Mouse (Mus musculus) adrenal gland, adult 8-10 months (tissue): ENCODE data around the gene Kcnip3. TPM values are rescaled to one million over a fixed set of nuclear protein-coding genes. Genes with fewer than 3 reads are reported as not detected.

Experiments used
- DNase-seq: peaks from one replicate; pipeline ENCODE4 v3.0.0; 2022
- total RNA-seq, 4 experiments: library from RNA; stranded (reverse); gene quantifications; 2 replicates each; pipeline ENCODE4 v1.2.4; 2022

Gene Kcnip3
- total RNA-seq, 4 experiments from 2014 or later, result 7.8 to 10.2 (median 9.1) TPM

DNA sequence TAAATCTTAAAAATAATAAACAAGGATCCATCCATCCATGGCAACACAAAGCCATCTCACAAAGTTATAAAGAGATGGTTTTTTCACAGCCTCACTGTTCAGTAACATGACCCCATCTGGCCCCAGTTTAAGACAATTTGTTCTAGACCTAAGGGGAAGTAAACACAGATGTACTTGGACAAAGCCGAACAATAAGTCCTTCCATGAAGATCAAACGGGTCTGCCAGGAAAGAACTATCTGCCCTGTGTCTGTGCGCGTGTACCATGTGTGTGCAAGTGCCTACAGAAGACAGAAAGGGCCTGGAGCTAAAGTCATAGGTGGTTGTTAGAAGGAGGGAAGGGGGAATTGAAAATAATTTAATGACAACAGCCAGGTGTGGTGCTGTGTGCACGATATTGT is 51.7 kb downstream of the Kcnip3 start:
- DNase-seq, result no peak

DNA sequence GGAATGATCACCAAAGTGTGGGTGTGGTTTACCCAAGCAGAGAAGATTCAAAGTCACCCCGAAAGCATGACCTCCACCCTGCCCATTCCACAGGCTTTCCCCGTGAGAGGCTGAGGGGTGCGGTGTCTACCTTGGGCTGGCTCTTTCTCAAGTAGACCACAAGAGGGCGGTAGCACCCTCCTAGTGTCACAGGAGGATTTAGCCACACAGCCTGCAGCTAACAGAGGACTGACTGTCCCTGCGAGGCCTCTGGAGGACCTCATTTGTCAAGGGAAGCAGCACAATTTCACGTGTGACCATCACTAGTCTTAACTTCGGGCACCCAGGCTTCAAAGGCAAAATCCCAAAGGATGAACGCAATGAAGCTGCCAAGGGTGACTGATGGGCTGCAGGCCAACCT is 59.6 kb downstream of the Kcnip3 start:
- peak; percentile 35 for DNase-seq

DNA sequence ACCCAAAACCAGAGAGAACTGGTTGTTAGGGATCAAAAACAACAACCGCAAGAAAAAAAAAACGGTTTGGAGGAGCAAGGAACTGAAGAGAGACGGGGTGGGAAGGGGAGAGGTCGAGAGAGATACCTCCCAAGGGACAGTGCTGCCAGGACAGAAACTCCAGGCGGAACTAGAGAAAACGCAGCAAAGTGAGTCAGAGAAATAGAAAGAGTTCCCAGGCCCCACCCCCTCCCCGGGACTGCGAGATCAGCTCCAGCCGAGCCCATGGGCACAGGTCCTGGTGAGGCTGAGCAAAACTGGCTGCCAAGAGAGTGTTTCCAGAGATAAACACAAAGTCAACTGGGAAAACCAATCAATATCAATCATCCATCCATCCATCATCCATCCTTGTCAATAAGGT is 60.5 kb downstream of the Kcnip3 start:
- DNase-seq, result no peak

DNA sequence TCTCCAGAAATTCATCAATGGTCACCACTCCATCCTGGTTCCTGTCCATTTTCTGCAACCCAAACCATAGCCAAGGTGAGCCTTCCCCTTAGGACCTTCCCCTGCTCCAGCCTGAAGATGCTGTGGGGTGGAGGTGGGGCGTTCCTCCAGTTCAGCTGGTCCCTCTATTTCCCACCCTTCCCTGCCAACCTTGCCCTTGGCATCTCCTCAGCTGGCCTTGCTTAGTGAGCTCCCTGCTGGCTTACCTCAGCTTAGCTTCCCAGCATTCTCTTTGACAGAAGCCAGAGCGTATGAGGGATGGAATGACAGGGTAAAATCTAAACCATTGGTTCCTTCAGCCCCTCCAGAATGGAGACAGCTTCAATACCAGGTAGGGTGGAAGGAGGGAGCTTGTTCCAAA is 62.6 kb downstream of the Kcnip3 start:
- no peak for DNase-seq

DNA sequence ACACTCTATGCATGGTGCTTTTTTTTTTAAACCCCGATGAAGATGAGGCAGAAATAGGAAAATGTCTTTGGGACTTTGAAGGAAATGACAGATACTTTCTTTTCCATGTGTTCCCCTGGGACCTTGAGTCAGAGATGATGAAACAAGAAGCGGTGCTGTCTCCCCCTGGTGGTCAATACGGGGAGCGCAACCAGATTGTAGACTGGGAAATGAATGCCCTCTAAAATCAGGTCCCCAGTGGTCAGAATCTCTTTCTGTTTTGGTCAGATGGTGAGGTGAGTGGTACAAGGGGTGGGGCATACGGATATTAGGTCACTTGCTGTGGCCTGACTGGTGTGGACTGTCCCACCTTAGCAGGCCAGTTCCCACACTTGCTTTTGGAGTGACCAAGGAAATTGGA is 68.1 kb downstream of the Kcnip3 start:
- DNase-seq, result peak; percentile 52

DNA sequence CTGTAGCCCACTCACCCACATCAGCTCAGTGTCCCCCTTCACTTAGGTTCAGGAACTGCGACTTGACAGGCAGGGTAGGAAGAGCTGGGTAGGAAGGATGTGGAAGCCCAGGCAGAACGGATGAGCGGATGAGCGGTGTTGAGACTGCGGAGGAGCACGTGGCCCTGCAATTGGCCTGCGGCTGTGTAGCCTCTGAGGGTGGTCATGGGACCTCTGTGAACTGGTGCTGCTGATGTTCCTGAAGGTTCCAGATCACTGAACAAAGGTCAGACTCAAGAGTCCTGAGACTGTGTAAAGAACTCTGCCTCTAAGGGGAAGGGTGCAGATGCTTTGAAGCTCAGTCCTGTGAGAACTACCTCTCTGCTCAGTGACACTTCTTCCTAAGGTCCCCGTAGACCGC is 68.8 kb downstream of the Kcnip3 start:
- no peak for DNase-seq

DNA sequence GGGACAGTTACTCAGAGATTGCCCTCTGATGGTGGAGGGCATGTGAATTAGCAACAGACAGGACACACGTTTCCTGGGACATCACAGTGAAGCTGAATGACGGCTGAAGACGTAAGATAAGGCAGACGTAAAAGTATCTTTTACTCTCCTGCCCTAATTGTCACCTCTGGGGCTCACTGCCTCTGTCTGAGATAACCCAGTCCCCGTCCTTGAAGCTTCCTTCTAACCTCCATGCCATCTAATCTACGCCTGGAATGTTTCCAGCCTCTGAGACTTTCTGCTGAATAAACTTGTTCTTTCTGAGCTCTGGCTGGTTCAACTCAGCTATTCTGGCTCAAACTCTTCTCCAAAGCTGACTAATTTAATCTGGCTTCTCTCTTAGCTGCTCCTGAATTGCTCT is 70.1 kb downstream of the Kcnip3 start:
- DNase-seq, result no peak

DNA sequence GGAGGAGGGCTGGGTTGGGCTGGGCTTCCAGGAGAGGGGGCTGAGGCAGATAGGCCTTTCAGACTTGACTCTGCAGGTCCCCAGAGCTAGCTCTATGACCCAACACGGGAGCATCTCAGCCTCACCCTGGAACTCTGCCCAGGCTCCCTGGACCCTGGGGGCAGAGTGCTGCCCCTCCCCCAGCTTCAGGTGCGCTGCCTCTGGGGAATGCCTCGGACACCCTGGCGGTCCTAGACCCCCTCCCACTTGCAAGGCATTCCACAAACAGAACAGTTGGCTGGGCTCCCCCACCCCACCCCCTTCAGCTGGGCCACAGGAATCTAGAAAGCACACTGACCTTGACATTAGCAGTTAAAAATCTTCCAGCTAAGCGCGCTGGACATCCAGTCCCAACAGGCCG is 72.2 kb downstream of the Kcnip3 start:
- peak; percentile 34 for DNase-seq

DNA sequence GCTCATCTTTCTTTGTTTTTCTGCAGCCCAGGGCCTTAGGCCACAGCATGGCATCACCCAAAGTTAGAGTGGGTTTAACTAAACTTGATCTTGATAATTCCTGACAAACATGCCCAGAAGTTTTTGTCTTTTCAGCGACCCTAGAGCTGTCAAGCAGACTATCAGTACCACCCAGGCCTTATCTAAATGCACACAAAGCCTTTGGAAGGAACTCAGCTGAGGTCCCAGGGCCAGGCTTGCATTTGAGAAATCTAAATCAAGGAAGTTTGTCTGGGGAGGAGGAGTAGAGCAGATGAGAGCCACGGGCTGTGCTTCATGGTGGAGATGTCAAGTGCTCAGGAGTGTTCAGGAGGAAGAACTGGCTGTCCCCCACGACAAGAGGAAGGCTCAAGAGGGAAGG is 75.0 kb downstream of the Kcnip3 start:
- no peak for DNase-seq

DNA sequence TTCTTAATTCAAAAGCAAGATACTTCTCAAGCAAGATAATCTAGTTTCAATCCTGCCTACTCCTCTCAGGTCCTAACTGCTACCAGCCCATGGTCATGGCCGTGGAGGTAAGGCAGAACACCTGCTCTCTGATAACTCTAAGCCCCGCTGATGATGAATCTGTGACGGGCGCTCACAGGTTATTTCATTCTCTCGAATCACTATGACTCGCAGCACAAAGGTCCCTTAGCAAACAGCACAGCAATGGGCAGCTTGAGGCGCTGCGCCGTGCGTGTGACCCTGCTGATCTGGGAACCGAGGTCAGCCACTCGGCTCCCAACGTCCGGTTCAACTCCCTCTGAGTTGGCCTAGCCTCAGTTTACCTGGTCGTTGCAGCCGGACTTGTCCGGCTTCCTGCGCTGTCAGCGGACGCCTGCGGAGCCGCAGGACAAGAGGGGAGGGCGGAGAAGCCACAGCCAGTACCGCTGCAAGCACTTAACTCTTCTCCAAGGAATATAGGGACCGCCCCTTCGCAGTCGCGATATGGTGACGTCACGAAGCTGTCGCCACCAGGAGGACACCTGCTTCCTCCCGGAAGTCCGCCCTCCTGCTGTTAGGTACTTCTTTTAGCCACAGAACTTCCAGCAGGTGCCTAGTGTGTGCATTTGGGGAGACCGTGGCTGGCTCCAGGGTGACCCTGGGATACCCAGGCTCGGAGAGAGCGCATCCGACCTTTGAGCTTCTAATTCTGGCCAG is 77.7 kb downstream of the Kcnip3 start, which contains the start of gene Fahd2a:
Fahd2a (minus strand) TSS at position 511 of the 735 bp plus-strand sequence.
- peak; percentile 88 for DNase-seq

DNA sequence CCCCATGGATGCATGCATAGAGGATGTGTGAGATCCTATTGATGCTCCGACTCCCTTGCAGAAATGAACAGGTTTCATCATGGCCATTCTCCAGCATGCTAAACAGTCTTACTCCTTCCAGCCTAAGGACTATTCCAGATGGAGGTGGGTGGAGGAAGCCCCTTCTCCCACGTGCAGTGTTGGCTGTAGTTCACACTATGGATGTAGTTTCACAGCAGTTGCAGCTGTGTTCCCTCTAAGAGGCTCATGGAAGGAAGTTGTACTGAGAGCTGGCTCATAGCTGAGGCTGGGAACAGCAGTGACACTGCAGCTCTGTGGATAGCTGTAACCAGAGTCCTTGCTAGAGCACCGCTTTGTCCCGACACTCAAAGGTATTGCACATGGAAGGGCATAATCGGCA is 84.2 kb downstream of the Kcnip3 start:
- no peak for DNase-seq

DNA sequence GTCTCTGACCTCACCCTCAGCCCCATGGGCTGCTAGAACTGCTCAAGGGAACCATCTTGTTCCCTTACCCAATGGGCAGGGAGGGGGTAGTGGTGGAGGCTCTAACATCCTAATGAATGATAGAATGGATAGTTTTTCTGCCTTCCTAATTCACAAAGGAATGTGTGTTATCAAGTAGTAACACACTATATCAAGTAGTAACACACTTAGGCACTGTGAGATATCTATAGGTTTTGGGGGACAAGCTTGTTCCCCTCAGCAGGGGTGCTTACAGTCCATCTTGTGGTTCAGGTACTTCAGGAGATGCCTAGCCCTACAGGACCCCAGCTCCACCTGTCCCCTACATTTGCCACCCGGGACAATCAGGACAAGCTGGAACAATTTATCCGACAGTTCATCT is 86.3 kb downstream of the Kcnip3 start:
- DNase-seq, result no peak

DNA sequence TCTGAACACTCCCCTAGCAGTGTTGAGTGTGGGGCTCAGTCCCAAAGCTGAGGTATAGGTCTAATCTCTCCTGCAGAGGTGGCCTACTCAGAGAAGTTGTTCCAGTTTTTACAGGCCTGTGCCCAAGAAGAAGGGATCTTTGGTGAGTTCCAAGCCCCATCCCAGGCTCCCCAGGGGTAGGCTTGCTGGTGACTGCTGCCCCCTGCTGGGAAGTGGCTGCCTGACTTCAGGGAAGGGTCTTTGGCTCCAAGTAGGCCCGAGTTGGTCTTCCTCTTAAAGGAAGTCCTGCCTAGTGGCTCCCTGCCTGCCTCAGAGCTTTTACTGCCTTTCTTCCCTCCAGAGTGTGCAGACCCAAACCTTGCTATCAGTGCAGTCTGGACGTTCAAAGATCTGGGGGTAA is 86.8 kb downstream of the Kcnip3 start:
- no peak for DNase-seq

DNA sequence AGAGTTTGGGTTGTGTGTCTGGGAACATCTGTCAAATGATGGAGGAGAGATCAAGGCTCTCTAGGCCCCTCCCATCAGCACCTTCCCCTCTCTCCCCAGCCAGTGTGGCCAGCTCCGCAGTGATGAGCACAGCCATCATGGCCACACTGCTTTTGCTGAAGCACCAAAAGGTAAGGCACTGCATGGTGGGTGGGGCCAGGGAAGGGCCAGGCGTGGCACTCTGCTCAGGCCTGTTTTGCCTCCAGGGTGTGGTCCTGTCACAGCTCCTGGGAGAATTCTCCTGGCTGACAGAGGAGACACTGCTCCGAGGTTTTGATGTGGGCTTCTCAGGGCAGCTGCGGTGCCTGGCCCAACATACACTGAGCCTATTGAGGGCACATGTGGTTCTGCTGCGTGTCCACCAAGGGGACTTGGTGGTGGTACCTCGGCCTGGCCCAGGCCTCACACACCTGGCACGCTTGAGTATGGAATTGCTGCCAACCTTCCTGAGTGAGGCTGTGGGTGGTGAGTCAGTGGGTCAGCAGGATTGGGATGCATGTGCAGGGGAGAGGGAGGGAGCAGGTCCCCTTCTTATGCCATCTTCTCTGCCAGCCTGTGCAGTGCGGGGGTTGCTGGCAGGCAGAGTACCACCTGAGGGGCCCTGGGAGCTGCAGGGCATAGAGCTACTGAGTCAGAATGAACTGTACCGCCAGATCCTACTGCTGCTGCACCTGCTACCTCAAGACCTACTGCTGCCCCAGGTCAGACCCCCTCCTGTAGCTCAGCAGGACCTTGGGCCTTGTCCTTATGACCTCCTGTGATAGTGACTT is 88.2 kb downstream of the Kcnip3 start:
- no peak for DNase-seq

DNA sequence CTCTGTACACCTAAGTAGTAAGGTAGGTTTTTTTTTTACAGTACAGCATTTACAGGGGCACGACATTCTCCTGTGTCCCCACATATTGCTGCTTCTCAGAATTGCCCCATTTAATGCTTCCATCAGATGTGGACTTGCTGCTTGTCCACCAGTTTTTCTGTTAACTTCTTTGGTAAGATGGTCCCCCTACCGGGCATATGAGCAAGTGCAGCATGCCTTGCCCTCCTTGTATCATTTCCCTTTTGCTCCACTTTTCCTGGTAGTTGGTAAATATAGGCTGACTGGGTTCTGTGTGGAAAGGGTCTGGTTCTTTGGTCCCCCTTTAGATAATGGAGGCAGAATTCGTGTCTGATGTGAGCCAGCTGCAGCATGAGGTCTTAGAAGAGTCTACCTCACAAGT is 91.7 kb downstream of the Kcnip3 start:
- peak; percentile 35 for DNase-seq

DNA sequence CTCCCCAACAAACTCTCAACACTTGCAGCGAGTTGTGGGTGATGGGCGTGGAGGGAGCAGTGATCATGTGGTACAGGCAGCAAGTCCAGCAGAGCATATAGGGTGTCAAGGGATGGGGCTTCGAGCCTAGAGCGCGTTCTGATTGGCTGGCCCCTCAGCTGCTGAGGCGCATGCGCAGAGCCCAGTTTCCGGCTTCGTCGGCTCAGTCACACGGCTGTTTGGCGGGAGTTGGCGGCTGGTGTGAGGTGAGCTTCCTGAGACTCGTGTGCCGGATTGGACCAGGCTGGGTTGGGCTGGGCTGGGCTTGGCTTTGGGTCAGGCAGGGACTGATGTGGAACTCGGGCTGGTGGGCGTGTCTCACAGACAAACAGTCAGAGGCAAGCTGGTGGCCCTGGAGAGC is 96.9 kb downstream of the Kcnip3 start, which contains the start of gene Gpat2:
Gpat2 (plus strand) TSS at position 223 of the 400 bp plus-strand sequence.
- DNase-seq, result no peak

DNA sequence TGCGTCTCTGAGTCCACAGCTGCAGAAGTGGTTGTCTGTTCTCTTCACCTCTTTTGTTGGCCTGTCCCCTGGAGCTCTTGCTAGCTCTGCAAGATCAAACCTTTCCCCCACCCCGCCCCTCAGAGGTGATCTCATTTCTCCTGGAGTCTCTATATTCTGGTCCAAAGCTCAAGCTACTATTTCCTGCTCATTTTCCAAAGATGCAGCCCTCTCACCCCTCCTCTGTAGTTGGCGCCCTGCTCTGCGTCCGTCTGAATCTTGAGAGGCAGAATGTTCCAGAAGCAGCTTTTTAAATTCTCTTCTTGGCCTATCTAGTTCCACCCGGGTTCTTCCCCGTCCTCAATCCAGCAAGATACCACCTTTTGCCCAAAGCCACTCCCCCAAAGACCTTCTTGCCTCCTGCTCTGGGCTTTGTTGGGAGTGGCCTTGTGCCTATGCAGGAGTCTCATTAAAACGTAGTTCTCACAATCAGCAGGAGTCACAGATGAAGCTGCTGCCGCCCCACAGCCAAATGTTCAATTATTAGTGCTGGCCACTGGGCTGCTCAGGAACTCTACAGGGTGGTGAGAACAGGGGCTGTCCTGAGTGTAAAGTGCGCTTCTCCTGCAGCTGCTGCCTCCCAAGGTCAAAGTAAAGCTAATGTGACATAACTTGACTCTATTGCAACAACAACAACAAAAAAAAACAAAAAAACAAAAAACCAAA is 103.5 kb downstream of the Kcnip3 start:
- no peak for DNase-seq

DNA sequence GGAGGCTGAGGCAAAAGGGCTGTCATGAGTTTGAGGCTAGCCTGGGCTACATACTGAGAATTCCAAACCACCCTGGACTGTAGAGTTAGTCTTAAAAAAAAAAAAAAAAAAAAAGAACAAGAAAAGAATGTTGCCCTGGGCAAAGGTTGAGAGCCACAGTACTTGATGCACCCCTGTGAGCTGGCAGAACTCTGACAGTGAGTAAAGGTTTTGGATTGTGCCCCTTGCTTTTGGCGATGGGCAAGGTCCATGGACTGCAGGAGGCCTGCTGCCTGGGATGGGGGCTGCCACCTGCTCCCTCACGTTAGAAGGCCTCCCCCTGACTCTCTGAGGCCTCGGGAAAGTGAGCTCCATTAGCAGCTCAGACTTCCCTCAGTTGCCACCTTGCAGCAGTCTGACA is 105.2 kb downstream of the Kcnip3 start:
- no peak for DNase-seq

DNA sequence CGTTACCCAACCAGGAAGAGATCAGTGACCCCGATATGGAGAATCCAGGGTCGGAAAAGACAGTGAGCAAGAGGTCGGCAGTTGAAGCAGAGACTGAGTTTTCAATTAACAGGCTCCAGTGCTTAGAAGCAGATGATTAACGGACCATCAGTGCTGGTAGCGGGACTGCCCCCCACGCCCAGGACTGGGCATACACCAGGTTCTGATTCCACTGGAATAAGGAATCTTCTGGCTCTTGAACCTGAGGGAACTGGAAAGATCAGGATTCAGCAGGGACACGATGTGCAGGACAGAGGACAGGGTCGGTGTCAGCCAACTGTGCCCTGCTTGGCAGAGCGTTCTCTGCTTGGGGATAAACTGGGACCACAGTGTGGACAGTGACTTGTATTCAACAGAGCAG is 106.1 kb downstream of the Kcnip3 start:
- DNase-seq, result no peak

DNA sequence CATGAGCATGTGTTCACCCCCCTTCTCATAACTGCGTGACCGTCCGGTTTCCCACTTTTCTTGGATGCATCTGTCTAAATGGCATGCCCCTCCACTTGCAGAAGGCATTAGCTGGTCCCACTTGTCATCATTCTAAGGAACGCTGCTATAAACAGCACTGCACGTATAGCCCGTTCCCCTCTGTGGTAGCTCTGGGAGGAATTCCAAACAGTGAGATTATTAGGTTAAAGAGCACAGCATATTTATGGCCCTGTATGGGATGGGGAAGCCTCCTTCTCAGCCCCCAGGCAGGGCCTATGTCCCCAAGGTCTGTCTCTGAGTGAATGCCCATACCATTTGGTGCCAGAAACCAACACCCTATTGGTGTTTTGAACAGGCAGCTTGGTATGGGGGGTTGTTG is 110.8 kb downstream of the Kcnip3 start:
- no peak for DNase-seq
